Mouse (Mus musculus) E14TG2a.4 (cell line): Measurements from ENCODE around the gene Mpg.

ENCODE experiments used
- H3K27me3 ChIP-seq: 2 replicates; pipeline ENCODE4 v1.6.1; 2014; ENCODE audit warnings: low read length, control low read depth; ENCODE audit not compliant: insufficient read depth
- H3K36me3 ChIP-seq: 2 replicates; pipeline ENCODE4 v1.6.1; 2014; ENCODE audit warnings: low read length, control low read depth; ENCODE audit not compliant: insufficient read depth
- H3K4me1 ChIP-seq: replicated peaks from 2 replicates; pipeline ENCODE4 v1.6.1; 2014; ENCODE audit warnings: low read depth, low read length, control low read depth
- H3K4me3 ChIP-seq: replicated peaks from 2 replicates; pipeline ENCODE4 v1.5.1; 2014; ENCODE audit warnings: mild to moderate bottlenecking, low read length
- H3K9me3 ChIP-seq: 2 replicates; pipeline ENCODE4 v1.6.1; 2014; ENCODE audit warnings: low read length, control low read depth
- CTCF ChIP-seq: conservative IDR thresholded peaks from 2 replicates; pipeline ENCODE4 v1.5.1; 2014; ENCODE audit warnings: low read length
- NANOG ChIP-seq: IDR thresholded peaks from 2 replicates; pipeline ENCODE4 v1.6.1; 2014; ENCODE audit warnings: borderline replicate concordance, low read length, mixed read lengths
- POU5F1 ChIP-seq: IDR thresholded peaks from 2 replicates; pipeline ENCODE4 v1.6.1; 2014; ENCODE audit warnings: low read length, borderline replicate concordance

Mpg gene

DNA sequence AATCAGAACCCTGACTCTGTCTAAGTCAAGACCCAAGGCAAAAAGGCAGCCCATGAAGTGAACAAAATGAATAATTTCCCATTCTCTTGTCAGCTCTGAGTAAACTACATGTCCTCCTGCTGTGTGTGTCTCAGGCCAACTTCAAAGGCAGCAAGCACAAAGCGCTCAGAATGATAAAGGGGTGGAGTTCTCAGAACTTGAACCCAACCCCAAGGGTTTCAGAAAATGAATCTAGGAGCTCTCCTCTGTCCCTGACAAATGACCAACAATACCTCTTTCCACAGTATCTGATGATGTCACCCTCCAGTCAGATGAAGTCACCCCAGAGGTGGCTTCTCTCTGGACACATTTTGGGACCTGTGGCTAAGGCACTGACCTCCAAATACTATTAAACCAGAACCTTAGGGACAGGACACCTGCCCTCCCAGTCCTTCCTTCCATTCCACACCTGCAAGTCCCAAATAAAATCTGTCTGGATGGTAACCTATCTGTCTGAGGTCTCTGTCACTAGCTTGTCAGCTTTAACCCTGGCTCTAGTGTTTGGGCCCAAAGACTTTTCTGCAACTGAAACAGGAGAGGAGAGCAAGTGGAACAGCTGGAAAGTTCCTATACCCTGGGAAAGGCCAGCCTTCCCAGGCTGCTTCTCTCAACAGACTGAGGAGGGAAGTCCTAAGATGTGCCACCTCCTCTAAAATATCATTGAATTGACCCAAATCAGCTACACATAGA lies 55.3 kb downstream of the Mpg start:
- TF ChIP-seq NANOG (no peak), CTCF (no peak), POU5F1 (no peak)

More for the DNA sequence above, 55.3 kb downstream of the Mpg start:
- H3K4me1 ChIP-seq, result peaks cover 14% of the 10 kb centered on the region
- H3K4me3 ChIP-seq, result no peak overlapping the region
- H3K9me3 ChIP-seq, result no peaks in the 10 kb centered on the region
- peaks cover 60% of the 10 kb centered on the region for H3K27me3 ChIP-seq
- no peaks in the 10 kb centered on the region for H3K36me3 ChIP-seq
